Mouse (Mus musculus): ENCODE data around the gene Dnaaf3.
"Not testable (repeated sequence)": the region's sequence is repeated elsewhere in the genome, so short reads cannot be mapped to it uniquely, and the experiment has no call there.

Gene Dnaaf3

DNA sequence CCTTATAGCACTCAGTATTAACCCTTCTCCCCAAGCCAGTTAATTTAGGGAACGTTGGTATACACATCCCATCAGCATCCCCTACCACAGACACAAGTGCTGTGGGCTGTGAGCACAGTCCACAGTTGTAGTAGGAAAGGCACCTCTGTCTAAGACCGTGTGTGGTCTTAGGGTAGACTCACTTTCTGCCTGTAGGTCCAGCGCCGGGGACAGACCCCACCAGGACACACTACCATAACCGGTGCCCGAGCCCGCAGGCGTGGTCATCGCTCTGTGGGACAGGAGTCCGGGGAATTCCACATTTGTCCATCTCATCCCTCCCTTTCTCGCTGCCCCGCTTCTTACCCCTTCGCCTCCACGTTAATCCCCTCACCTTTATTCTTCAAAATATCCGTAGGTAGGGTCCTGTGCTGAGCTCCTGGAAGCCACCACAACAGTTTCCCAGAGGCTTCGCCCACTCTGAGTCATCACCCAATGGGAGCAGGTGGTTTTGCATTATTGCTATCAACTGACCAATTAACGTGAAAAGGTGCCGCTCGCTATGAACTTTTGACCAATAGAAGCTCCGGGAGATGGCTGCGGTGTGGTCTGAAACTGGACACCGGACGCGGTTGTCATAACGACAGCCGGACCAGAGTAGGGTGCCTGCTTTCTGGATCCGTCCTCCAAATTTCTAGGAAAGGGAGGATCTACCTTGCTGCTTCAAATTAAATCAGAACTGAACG is at the start of gene Dnaaf3:
Dnaaf3 (minus strand) TSS at position 449 of the 725 bp plus-strand sequence.
- peak in 1 of 2 experiments; percentile 29 for DNase-seq

DNA sequence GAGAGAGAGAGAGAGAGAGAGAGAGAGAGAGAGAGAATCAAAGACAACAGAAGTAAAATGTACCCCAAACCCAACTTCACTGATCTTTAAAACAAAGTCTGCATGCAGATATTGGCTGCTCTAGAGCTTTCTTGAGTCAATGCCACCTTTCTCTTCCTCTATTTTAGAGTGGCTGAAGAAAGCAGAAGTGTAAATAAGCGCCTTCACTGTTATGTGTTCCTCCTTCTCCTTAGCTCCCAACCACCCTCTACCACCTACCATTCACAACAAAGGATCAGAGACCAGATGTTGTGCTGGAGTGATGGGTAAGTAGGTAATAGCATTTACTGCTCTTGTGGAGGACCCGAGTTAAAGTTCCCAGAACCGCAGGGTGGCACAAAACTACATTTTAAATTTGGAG is 49.2 kb upstream of the Dnaaf3 start:
- DNase-seq, result not testable (repeated sequence)

DNA sequence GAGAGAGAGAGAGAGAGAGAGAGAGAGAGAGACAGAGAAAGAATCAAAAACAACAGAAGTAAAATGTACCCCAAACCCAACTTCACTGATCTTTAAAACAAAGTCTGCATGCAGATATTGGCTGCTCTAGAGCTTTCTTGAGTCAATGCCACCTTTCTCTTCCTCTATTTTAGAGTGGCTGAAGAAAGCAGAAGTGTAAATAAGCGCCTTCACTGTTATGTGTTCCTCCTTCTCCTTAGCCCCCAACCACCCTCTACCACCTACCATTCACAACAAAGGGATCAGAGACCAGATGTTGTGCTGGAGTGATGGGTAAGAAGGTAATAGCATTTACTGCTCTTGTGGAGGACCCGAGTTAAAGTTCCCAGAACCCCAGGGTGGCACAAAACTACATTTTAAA is 40.1 kb upstream of the Dnaaf3 start:
- DNase-seq, result not testable (repeated sequence)

DNA sequence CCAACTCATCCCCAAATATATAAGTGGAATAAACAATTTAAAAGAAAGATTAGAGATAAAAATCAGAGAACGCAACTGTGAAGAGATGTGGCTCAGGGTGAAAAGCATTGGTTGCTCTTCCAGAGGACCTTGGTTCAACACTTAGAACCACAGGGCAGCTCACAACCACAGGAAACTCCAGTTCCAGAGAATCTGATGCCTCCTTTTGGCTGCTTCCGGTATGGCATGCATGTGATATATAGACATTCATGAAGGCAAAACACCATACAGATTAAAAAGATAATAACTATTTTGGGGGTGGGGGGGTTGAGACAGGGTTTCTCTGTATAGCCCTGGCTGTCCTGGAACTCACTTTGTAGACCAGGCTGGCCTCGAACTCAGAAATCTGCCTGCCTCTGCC is 30.4 kb upstream of the Dnaaf3 start:
- no peak for DNase-seq

DNA sequence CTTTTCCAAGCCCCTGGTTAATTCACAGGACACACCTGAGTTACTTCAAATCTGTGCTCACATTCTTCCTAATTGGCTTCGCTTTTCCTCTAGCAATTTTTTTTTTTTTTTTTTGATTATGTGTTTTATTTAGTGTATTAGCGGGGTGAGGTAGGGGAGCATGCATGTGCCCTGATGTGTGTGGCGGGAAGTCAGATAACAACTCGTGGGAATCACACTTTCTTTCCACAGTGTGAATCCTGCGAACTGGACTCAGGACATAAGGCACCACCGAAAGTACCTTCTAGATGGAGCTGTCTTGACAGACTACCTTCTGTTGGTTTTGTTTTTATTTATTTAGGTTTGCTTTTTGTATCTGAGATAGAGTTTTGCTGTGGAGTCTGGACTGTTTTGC is 24.9 kb upstream of the Dnaaf3 start:
- no peak for DNase-seq

DNA sequence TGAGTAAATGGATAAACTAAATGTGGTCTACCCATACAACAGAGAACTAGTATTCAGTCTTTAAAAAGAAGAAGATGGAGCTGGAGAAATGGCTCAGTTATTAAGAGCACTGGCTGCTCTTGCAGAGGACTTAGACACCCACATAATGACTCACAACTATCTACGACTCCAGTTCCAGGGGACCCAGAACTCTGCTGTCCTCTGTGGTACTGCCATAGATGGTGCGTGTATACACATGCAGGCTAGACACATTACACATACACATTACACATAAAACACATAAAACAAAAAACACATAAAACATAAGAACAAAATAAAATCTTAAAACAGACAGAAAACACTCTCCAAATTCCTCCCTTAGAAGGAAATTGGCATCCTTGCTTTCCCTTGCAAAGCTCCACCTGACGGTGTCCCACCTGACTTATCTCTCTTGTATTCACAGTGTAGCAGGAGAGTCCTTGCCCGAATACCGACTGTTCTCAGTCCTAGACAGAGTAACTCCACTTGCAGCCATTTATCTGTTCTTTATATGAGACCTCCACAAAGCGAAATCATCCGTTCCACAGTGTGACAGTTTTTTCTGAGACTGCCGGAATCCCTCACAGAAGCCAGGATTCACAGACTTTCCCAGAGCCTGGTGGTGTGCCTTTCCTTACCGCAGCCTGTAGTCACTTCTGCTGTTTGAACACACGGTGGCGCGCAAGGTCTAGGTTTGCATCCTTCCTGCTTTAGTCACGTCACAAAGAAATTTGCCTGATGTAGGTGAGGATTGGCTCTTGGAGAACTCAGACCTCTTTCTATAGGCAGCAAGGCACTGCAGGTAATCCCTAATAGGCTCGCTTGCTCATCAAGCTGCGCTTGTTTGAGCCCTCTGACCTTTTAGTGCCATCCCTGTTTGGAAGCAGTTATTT is 24.3 kb upstream of the Dnaaf3 start:
- peak; percentile 85 to 91 for DNase-seq

DNA sequence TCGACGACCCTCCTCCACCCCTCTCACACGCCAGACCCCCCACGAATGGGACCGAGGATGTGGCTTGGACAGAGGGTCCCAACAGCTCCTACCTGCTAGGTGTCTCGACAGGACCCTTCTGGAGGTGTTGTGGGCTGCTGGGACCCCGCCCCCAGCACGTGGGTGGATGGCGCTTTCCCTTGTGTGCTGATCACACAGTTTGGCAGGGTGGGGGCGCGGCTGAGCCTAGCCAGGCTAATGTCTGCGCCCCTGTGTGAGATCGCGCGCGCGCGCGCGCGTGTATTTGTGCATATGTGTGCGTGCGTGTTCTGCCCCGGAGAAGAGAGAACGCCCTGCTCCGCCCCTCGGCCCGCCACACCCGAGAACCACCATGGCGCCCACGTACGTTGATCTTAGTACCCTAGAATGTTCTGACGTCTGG is 15.0 kb upstream of the Dnaaf3 start, which contains the start of gene Syt5:
Syt5 (minus strand) TSS at position 321 of the 421 bp plus-strand sequence.
- peak; percentile 40 to 69 for DNase-seq

DNA sequence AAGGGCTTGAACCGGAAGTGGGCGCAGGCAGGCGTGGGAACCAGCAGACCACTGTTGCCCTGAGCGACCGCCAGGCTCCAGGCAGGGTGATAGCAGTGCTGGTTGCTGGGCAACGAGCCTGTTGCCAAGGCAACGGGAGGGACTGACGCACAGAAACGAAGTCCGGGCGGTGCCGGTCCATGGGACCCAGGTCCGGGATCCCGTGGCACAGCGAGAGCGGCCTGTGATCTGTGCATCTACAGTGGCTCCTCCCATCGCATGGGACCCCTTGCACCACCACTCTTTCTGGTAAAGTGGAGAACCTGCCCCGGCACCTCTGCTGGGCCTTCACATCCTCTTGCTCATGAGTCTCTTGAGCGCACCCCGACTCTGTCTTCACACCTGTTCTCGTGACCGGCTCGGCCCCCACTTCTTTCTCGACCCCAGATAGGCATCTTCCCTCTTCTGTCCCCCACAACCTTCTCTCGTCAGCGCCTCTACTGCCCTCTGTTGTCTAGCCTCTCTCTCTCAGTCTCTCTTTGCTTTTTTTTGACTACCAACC is 14.4 kb upstream of the Dnaaf3 start:
- peak; percentile 85 to 93 for DNase-seq

DNA sequence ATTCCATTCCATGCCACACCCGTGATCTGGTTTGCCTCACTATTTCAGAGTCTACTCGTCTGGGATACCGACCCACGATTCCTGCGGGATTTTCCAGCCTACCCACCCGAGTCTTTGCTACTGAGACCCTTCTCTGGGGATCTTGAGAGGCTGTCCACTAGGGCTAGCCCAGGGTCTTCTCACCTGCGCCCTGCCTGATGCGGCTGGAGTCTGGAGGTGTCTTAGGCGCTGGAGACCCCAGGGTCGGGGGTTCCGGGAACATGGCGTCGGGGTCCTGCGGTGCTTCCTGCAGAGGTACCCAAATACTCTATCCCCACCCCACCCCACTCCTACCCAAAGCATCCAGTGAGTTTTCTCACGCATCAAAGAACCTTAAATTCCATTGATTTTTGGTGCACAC is 13.8 kb upstream of the Dnaaf3 start:
- no peak for DNase-seq

DNA sequence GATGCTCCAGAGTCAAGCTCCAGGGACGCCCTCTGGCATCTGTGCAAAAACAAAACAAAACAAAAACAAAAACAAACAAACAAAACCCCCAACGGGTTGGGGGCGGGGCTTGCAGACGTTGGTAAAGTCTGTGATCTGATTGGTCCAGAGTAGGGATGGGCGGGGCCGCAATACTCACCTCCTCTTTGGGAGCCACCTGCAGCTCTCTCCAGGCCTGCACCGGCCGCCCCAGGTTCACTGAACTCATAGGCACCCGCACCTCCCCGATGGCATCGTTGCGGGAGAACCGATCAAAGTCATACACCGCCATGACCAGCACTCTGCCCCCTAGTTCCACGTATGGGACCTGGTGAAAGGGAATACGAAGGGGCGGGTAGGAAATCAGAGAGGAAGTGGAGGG is 9.8 kb upstream of the Dnaaf3 start:
- no peak for DNase-seq

DNA sequence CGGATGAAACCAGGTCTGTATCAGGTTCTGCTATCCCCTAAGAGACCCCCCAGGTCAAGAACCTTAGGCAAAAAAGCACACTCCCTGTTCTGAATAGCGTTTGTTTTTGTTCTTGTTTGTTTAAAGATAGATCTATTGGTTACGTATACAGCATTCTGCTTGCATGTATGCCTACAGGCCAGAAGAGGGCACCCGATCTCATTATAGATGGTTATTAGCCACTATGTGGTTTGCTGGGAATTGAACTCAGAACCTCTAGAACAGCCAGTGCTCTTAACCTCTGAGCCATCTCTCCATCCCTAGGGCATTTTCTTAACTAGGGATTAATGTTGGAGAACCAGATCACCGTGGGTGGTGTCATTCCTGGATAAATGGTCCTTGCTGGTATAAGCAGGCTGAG is 9.1 kb upstream of the Dnaaf3 start:
- no peak for DNase-seq

DNA sequence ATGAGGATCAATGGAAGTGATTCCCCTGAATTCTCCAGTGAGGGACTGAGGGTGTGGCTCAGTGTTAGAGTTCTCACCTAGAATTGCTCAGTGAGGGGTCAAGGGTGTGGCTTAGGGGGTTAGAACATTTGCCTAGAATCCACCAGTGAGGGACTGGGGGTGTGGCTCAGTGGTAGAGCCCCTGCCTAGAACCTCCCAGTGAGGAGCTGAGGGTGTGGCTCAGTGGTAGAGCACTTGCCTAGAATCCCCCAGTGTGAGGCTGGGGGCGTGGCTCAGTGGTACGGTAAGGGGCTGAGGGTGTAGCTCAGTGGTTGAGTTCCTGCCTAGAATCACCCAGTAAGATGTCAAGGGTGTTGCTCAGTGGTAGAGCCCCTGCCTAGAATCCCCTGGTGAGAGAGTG is 6.8 kb upstream of the Dnaaf3 start:
- DNase-seq, result no peak

DNA sequence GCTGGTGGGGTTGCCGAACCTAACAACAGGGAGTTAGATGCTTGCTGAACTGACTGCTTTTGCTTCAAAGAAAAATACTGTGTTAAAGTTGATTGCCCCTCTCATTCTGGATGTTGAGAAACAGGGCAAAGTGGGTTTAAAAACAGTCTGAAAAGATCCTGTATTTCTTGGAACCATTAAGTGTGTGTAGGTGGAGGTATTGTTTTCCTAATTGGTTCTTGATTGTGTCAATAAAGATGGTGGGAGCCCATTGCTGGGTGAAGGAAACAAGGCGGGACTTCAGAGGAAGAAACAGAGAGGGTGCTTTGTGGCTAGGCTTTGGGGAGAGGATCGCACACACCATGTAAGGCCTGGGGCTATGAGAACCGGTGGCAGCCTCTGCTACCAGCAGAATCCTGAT is 4.9 kb upstream of the Dnaaf3 start:
- DNase-seq, result no peak

DNA sequence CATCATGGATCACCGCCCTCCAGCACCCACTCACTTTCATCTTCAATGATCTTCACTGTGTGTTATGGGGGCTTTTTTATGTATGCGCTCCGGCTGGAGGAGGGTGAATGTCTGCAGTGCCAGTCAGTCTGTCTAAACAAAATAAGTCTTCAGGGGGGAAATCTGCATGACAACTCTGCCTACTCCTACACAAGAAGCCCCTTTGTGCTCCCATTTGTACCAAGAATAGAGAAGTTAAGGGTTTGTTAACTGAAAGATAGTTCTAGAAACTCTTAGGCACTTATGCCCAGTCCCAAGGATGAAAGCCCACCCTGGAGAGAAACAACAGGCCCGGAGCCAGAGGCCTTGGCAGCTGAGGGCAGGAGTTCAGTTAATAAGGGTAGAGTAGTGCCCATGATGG is 4.1 kb upstream of the Dnaaf3 start:
- no peak for DNase-seq

DNA sequence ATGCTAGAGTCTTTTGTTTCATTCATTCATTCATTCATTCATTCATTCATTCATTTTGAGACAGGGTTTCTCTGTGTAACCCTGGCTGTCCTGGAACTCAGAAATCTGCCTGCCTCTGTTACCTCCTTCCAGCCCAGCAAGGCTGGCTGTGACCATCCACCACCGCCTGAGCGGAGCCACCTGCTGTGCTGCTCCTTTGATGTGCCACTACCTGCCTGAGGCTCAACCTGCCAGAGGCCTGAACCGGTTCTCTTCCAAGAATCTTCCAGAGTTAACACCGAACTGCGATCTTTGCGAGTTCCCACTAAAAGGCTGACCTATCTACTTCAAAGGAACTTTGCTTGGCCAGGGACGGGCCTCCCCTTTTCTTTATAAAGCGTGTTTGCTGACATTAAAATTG is 2.1 kb downstream of the Dnaaf3 start:
- DNase-seq, result not testable (repeated sequence)

DNA sequence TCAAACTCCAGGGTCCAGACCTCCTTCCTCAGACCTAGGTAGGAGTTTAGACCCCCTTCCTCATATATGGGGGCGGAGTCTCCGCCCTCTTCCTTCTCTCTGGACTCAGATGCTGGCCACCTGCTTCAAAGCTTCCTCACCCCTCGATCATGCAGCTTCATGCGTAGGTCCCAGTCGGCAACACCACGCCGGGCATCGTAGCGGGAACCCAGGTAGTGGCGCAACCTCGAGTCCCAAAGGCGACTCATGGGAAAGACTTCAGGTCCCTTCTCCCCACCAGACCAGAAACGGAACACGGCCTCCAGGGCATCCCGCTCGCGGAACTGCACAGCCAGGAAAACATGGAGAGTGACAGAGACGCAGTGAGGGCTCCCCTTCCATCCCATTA is 5.0 kb downstream of the Dnaaf3 start:
- no peak for DNase-seq

DNA sequence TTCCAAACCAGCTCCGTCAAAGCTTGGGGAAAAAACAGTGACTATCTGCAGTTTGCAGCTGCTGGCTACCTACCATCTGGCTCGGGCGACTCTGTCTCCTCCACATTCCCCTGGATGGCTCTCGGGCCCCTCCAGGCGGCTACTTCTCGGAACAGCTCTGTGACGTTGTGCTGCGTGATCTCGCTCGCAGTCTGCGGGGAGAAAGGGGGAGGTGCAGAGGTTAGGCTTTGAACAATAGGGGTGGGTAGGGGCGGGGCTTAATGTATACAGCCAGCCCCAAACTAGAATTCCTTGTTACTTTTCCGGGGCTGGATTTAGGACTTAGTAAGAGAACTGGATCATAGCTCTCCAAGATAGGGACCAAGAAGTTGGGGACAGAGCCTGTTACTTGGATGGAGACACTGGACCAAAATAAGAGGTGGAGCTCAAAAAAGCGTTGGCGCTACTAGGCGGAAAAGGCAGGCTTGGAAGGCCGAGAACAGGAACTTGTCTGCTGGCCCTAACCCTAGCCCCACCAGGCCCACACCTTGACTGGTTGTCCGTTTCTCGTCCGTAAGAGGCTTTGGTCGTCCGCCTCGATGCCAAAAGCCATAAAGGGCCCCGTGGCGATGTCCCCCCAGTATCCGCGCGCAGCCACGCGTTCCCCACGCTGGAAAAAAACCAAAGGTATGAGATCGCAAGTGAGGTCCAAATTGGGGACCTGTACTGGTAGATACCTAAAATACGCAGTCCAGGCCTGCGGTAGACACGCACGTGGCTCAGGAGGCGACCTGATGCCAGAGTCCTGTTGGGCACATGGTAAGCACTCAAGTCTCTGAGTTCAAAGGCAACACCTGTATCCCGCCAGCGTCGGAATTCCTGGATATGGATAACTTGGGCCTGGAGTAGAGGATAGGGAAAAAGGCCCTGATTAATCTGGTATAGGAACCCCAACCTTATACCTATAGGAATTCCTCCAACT is 5.6 kb downstream of the Dnaaf3 start:
- peak; percentile 65 to 81 for DNase-seq

DNA sequence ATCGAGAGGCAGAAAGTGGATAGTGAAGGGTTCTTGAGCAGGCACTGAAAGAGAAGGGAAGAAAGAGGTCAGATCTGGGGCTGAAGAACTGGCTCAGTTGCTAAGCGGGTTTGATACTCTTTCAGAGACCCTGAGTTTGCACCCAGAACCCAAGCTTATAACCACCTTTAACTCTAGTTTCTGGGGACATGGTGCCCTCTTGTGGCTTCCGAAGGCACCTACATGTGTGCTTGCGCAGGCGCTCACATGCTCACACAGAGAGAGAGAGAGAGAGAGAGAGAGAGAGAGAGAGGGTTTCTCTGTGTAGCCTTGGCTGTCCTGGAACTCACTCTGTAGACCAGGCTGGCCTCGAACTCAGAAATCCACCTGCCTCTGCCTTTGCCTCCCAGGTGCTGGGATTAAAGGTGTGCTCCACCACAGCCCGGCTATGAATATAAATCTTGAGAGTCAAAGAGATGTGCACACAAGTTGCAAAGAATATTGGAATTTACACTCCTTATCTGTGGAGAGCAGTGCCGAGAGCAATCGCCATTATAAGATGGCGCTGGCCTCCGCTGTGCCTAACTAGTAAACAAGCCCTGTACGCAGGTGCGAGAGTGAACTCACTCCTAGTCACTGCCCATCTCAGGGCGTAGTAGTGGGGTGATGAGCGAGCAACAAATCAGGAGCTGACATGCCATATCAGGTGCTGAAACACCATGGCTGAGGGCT is 7.9 kb downstream of the Dnaaf3 start, which contains the start of gene Tnni3:
Tnni3 (minus strand) TSS at position 18 of the 711 bp plus-strand sequence.
- DNase-seq, result peak; percentile 50 to 71

DNA sequence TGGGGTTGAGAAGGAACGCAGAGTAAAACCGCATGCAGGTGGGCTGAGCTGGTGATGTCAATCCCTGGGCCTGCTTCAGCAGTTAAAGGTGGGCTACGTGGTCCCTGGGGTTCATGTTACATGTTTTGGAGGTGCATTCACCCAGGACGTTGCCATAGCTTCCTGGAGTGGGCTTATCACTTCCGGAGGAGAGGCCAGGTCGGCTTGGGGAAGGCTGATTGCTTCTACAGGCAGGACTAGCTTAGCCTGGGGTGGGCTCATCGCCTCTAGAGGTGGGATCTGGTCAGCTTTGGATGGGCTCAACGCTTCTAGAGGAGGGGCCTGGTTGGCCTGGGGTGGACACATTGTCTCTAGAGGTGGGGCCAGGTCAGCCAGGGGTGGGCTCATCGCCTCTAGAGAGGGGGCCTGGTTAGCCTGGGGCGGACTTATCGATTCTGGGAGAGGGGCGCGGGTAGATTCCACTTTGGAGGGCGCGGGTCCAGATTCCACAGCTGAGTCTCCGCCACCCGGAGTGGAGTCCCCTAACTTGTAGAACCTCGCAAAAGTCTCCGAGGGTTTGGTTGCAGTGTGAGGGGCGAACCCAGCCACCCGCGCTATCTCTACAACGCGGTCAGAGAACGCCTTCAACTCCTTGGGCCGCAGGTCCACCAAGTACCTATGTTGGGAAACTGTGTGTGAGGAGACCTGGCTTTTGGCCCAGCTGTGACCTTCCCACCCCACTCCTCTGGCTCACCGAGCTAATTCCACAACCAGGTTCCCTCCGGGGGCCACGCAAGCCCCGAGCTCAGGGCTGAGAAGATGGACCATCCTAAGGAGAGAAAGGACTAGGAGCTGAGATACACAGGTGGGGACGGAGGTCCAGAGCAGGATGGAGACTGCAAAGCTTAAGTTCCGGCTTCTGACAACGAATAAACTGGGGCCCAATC is 8.8 kb downstream of the Dnaaf3 start:
- DNase-seq, result no peak

DNA sequence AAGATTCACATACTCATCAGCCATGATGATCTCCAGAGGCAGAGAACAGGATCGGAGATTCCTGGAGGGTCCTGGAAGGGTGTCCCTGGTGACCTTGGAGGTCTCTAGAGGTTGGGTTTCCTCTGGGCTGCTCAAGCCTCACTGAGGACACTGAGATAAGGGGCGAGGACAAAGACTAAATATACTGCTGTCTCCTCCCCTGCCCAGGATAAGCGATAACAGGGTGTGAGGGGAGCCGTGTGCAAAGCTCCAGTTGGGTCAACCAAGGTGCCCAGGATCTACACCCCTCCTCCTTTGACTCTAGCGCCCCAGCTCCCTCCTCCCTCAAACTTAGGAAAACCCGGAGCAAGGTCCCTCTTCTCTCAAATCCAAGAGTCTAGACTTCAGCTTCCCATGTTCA is 10.0 kb downstream of the Dnaaf3 start:
- DNase-seq, result no peak
